Mouse (Mus musculus): ENCODE measurements around the gene Rbm8a.

GRCm38 (mm10) chr3:96629729-96630600 lies at the start of gene Rbm8a:
- TF ChIP-seq POLR2A (IDR thresholded peaks at IDR 0.05; ENCODE audit: low read depth, low read length) (peak; percentile 51), CTCF (IDR thresholded peaks at IDR 0.05; ENCODE audit: extremely low read depth, insufficient read depth, insufficient read length, insufficient replicate concordance) (no peak)

Data from spleen, adult 2 months (tissue).